Mouse (Mus musculus): ENCODE measurements at regions not wholly inside any gene's neighbourhood (a gene's known extent, or its start where the extent isn't known, plus 50 kb on each side); places are given as distances from the start of the nearest gene placed in this dataset.

DNA sequence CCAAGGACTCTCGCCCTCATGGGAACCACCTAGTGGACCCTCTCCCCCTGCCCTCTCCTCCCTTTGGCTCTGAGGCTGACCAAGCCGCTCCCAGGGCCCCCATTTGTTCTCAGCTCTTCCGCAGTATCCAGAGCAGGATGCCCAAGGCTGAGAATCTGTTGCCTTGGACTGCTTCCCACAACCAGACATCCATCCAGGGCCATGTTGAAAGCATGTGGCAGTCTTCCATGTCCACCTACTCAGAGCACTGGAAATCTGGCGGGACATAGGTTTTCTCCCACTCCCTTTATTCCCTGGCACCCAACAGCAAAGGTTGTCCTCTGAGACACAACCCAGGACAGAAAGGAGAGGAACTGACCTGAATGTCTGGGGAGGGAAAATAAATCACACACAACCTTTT is 285.4 kb downstream of the Phf3 start:
- TF ChIP-seq CTCF (IDR thresholded peaks at IDR 0.05; ENCODE audit: low read depth), result no peak
- TF ChIP-seq EP300 (optimal IDR thresholded peaks at IDR 0.05), result no peak
